Mouse (Mus musculus): Measurements from ENCODE around the gene Adora2b. TPM values are rescaled to one million over a fixed set of nuclear protein-coding genes. Genes with fewer than 3 reads are reported as not detected.
"Not testable (repeated sequence)": the region's sequence is repeated elsewhere in the genome, so short reads cannot be mapped to it uniquely, and the experiment has no call there.

Adora2b gene
- polyA plus RNA-seq, 1 experiment from 2014 or later = 1.0 TPM

- Histone ChIP-seq H3K27me3 (no peaks in the 10 kb centered on the region), H3K4me3 (no peak overlapping the region), H3K4me2 (no peak overlapping the region), H3K27ac (no peak overlapping the region), H3K4me1 (replicated peaks) (no peaks in the 10 kb centered on the region), H3K9ac (no peak overlapping the region), H3K36me3 (no peaks in the 10 kb centered on the region), H3K9me3 (replicated peaks) (no peaks in the 10 kb centered on the region)
- 85% methylated on average over 7 of the region's 7 CpGs for WGBS
- ATAC-seq (replicated peaks; ENCODE audit: insufficient number of reproducible peaks, insufficient read depth, low FRiP score, low read depth) = no peak
Observed at GRCm38 (mm10) chr11:62265642-62266041, 16.9 kb downstream of the Adora2b start.

GRCm38 (mm10) chr11:62266466-62267214 is 17.9 kb downstream of the Adora2b start:
- H3K36me3 ChIP-seq = no peaks in the 10 kb centered on the region
- ATAC-seq (replicated peaks; ENCODE audit: insufficient number of reproducible peaks, insufficient read depth, low FRiP score, low read depth) = no peak
- no peaks in the 10 kb centered on the region for H3K4me1 ChIP-seq (replicated peaks)
- no peak overlapping the region for H3K4me3 ChIP-seq
- 53% methylated on average over 17 of the region's 17 CpGs for WGBS
- no peak overlapping the region for H3K9ac ChIP-seq
- no peaks in the 10 kb centered on the region for H3K27me3 ChIP-seq
- no peaks in the 10 kb centered on the region for H3K9me3 ChIP-seq (replicated peaks)
- no peak overlapping the region for H3K27ac ChIP-seq
- no peak overlapping the region for H3K4me2 ChIP-seq

DNA sequence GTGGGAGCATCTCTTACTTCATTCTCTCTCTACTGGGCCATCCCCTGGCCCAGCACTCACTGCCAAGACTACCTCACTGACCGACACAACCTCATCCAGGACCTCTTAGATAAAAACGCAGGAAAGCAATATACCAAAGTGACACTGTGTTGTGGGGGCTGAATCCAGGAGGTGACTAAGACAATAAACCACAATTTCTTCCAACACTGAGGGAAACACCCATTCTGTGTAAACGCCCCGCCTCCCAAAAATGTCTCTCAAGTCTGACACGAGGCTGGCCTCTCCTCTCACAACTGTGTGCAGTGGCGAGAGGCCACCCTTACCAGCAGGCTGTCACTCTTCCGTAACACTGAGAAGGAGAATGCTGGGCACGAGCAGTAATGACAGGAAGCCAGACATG is 19.6 kb downstream of the Adora2b start:
- no peaks in the 10 kb centered on the region for H3K27me3 ChIP-seq
- no peaks in the 10 kb centered on the region for H3K4me1 ChIP-seq (replicated peaks)
- H3K27ac ChIP-seq = no peak overlapping the region
- no peak overlapping the region for H3K4me2 ChIP-seq
- no peak overlapping the region for H3K4me3 ChIP-seq
- ATAC-seq (replicated peaks; ENCODE audit: insufficient number of reproducible peaks, insufficient read depth, low FRiP score, low read depth) = no peak
- H3K9ac ChIP-seq = no peak overlapping the region
- H3K9me3 ChIP-seq (replicated peaks) = no peaks in the 10 kb centered on the region
- H3K36me3 ChIP-seq = no peaks in the 10 kb centered on the region
- WGBS = 67% methylated on average over 8 of the region's 8 CpGs

DNA sequence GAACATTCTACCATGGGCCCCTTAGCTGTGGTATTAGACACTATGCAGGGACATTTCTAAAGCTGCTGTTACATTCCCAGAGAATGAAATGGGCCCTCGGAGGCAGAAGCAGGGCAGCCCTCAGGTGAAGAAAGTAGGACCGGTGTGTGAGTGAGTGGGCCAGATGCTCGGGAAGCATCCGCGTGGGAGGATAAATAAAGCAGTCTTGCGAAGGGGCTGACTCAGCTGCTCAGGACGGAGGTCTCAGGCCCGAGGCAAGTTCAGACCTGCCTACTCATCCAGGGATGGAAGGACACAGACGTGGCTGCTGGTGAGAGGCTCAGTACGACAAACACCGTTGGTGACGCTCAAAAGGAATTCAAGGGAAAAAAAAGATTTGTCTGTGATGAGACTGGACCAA is 20.3 kb downstream of the Adora2b start:
- no peak overlapping the region for H3K27ac ChIP-seq
- WGBS = 71% methylated on average over 12 of the region's 12 CpGs
- no peak overlapping the region for H3K4me3 ChIP-seq
- no peaks in the 10 kb centered on the region for H3K36me3 ChIP-seq
- no peaks in the 10 kb centered on the region for H3K27me3 ChIP-seq
- no peak overlapping the region for H3K4me2 ChIP-seq
- H3K9me3 ChIP-seq (replicated peaks) = no peaks in the 10 kb centered on the region
- no peak overlapping the region for H3K9ac ChIP-seq
- no peaks in the 10 kb centered on the region for H3K4me1 ChIP-seq (replicated peaks)
- no peak for ATAC-seq (replicated peaks; ENCODE audit: insufficient number of reproducible peaks, insufficient read depth, low FRiP score, low read depth)

- Histone ChIP-seq H3K27me3 (no peaks in the 10 kb centered on the region), H3K4me2 (no peak overlapping the region), H3K4me3 (no peak overlapping the region), H3K9ac (no peak overlapping the region), H3K4me1 (replicated peaks) (no peaks in the 10 kb centered on the region), H3K36me3 (no peaks in the 10 kb centered on the region), H3K9me3 (replicated peaks) (no peaks in the 10 kb centered on the region), H3K27ac (no peak overlapping the region)
- 57% methylated on average over 5 of the region's 5 CpGs for WGBS
- no peak for ATAC-seq (replicated peaks; ENCODE audit: insufficient number of reproducible peaks, insufficient read depth, low FRiP score, low read depth)
Observed at GRCm38 (mm10) chr11:62270851-62271250, 22.1 kb downstream of the Adora2b start.

GRCm38 (mm10) chr11:62277086-62277485 is 28.3 kb downstream of the Adora2b start:
- no peak for ATAC-seq (replicated peaks; ENCODE audit: insufficient number of reproducible peaks, insufficient read depth, low FRiP score, low read depth)
- no peak overlapping the region for H3K4me3 ChIP-seq
- H3K27me3 ChIP-seq = no peaks in the 10 kb centered on the region
- no peaks in the 10 kb centered on the region for H3K9me3 ChIP-seq (replicated peaks)
- H3K36me3 ChIP-seq = no peaks in the 10 kb centered on the region
- no peak overlapping the region for H3K4me2 ChIP-seq
- no peak overlapping the region for H3K9ac ChIP-seq
- H3K27ac ChIP-seq = no peak overlapping the region
- H3K4me1 ChIP-seq (replicated peaks) = peaks cover 7% of the 10 kb centered on the region; the same call in 1 of the 2 replicates
- WGBS = 54% methylated on average over 8 of the region's 8 CpGs

DNA sequence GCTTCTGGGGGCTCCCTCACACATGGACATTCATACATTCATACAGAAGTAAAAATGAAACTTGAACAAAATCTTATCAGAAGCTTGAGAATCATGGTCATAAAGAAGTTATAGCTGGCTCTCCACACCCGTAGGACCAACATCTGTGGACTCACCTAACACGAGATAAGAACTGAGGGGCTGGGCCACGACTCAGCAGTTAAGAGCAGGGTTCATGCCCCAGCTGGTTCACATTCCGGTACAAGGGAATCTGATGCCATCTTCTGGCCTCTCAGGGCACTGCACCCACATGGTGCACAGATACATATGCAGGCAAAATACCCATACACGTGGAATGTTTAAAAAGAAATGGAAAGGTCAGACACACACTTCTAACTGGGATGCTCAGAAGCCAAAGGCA is 29.2 kb downstream of the Adora2b start:
- ATAC-seq (replicated peaks; ENCODE audit: insufficient number of reproducible peaks, insufficient read depth, low FRiP score, low read depth) = no peak
- no peak overlapping the region for H3K9ac ChIP-seq
- 12% methylated on average over 5 of the region's 5 CpGs for WGBS
- no peak overlapping the region for H3K4me2 ChIP-seq
- no peak overlapping the region for H3K4me3 ChIP-seq
- H3K27ac ChIP-seq = no peak overlapping the region
- H3K36me3 ChIP-seq = 0 out of 2 replicates have a peak, but pooled peaks cover 3% of the 10 kb centered on the region
- H3K9me3 ChIP-seq (replicated peaks) = no peaks in the 10 kb centered on the region
- peaks cover 9% of the 10 kb centered on the region; the same call in 1 of the 2 replicates for H3K4me1 ChIP-seq (replicated peaks)
- no peaks in the 10 kb centered on the region for H3K27me3 ChIP-seq

GRCm38 (mm10) chr11:62280675-62281600 is 32.2 kb downstream of the Adora2b start, which contains the start of the genes Zswim7 and Ttc19:
Gene Zswim7 (minus strand): TSS chr11:62281375.
Gene Ttc19 (plus strand): TSS chr11:62281473.
- peak; percentile 95 for ATAC-seq (replicated peaks; ENCODE audit: insufficient number of reproducible peaks, insufficient read depth, low FRiP score, low read depth)
- Histone ChIP-seq H3K4me1 (replicated peaks) (peaks cover 9% of the 10 kb centered on the region; the same call in 1 of the 2 replicates), H3K4me3 (peak within 1 kb of the TSS; percentile 71)

DNA sequence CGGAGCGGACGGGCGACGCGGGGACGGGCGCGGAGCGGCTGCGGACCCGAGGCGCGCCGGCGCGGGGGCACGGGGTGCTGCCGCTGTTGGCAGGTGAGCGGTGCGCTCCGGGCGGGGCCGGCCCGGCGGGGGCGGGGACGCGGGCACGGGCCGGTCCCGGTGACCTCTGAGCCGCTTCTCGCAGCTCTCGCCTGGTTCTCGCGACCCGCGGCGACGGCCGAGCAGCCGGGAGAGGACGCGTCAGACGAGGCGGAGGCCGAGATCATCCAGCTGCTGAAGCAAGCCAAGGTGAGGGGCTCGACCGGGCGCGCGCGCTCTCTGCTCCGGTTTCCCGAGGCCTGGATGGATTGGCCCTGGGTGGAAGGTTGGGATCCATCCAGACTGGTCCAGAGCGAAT is 32.8 kb downstream of the Adora2b start:
- peaks cover 9% of the 10 kb centered on the region; the same call in 1 of the 2 replicates for H3K4me1 ChIP-seq (replicated peaks)
- peak overlapping the region; percentile 71 for H3K4me3 ChIP-seq
- peak overlapping the region; percentile 71 for H3K9ac ChIP-seq
- H3K4me2 ChIP-seq = peak overlapping the region; percentile 64
- WGBS = under 1% methylated on average over 57 of the region's 57 CpGs
- H3K36me3 ChIP-seq = peaks cover 29% of the 10 kb centered on the region; the same call in 1 of the 2 replicates
- H3K27ac ChIP-seq = peak overlapping the region; percentile 95
- no peaks in the 10 kb centered on the region for H3K9me3 ChIP-seq (replicated peaks)
- no peaks in the 10 kb centered on the region for H3K27me3 ChIP-seq
- ATAC-seq (replicated peaks; ENCODE audit: insufficient number of reproducible peaks, insufficient read depth, low FRiP score, low read depth) = peak; percentile 82

More at GRCm38 (mm10) chr11:62280675-62281600, 32.2 kb downstream of the Adora2b start, which contains the start of the genes Zswim7 and Ttc19:
- H3K27ac ChIP-seq = peak within 1 kb of the TSS; percentile 95
- peak within 1 kb of the TSS; percentile 71 for H3K9ac ChIP-seq
- no peaks in the 10 kb centered on the region for H3K9me3 ChIP-seq (replicated peaks)
- no peaks in the 10 kb centered on the region for H3K27me3 ChIP-seq
- H3K4me2 ChIP-seq = peak within 1 kb of the TSS; percentile 64
- peaks cover 25% of the 10 kb centered on the region; the same call in 1 of the 2 replicates for H3K36me3 ChIP-seq
- WGBS = under 1% methylated on average over 68 of the region's 68 CpGs

DNA sequence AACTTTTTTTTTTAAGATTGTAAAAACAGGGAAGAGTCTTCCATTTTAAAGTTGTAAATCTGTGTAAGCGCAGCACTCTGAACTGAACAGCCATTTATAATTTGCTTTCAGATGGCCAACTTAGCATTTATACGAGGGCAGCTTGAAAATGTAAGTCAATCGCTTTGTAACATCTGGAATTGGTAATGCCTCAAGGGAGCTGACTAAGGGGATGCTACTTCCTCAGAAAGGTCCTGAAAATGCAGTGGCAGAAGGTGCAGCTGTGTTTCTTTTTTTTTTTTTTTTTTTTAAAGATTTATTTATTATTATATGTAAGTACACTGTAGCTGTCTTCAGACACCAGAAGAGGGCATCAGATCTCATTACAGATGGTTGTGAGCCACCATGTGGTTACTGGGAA is 35.2 kb downstream of the Adora2b start:
- not testable (repeated sequence) for H3K27me3 ChIP-seq; H3K9me3 ChIP-seq (replicated peaks); H3K9ac ChIP-seq; H3K27ac ChIP-seq; H3K4me2 ChIP-seq; ATAC-seq (replicated peaks; ENCODE audit: insufficient number of reproducible peaks, insufficient read depth, low FRiP score, low read depth); H3K4me1 ChIP-seq (replicated peaks); H3K4me3 ChIP-seq
- H3K36me3 ChIP-seq = peaks cover 33% of the 10 kb centered on the region; the same call in 1 of the 2 replicates
- WGBS = 90% methylated on average over 3 of the region's 3 CpGs

DNA sequence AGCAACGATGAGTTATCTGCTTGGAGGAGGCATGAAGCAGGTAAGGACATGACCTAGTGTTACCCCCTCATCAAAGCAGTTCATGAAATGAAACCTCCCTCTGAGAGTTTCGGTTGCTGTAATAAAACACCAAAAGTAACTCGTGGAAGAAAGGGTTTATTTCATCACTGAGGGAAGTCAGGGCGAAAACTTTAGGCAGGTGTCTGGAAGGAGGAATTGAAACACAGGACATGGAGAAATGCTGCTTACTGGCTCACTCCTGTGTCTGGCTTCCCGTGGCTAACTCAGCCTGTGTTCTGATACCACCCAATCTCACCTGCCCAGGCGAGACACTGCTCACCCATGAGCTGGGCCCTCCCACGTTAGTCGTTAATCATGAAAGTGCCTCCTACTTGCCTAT is 36.2 kb downstream of the Adora2b start:
- peaks cover 33% of the 10 kb centered on the region; the same call in 1 of the 2 replicates for H3K36me3 ChIP-seq
- ATAC-seq (replicated peaks; ENCODE audit: insufficient number of reproducible peaks, insufficient read depth, low FRiP score, low read depth) = no peak
- H3K27ac ChIP-seq = no peak overlapping the region
- no peak overlapping the region for H3K9ac ChIP-seq
- H3K4me1 ChIP-seq (replicated peaks) = peaks cover 9% of the 10 kb centered on the region; the same call in 1 of the 2 replicates
- H3K27me3 ChIP-seq = no peaks in the 10 kb centered on the region
- H3K4me2 ChIP-seq = no peak overlapping the region
- no peak overlapping the region for H3K4me3 ChIP-seq
- H3K9me3 ChIP-seq (replicated peaks) = no peaks in the 10 kb centered on the region
- WGBS = 80% methylated on average over 8 of the region's 8 CpGs
